Mouse (Mus musculus) lung, postnatal 36 days (tissue): ENCODE data around the gene Dtx1.
A peak's percentile ranks its signal among the peaks of the same experiment; 100 is the strongest.

Source experiments
- DNase-seq: peaks from one replicate; pipeline ENCODE4 v3.0.0; 2022; ENCODE audit warnings: mixed read lengths

Dtx1 gene

DNA sequence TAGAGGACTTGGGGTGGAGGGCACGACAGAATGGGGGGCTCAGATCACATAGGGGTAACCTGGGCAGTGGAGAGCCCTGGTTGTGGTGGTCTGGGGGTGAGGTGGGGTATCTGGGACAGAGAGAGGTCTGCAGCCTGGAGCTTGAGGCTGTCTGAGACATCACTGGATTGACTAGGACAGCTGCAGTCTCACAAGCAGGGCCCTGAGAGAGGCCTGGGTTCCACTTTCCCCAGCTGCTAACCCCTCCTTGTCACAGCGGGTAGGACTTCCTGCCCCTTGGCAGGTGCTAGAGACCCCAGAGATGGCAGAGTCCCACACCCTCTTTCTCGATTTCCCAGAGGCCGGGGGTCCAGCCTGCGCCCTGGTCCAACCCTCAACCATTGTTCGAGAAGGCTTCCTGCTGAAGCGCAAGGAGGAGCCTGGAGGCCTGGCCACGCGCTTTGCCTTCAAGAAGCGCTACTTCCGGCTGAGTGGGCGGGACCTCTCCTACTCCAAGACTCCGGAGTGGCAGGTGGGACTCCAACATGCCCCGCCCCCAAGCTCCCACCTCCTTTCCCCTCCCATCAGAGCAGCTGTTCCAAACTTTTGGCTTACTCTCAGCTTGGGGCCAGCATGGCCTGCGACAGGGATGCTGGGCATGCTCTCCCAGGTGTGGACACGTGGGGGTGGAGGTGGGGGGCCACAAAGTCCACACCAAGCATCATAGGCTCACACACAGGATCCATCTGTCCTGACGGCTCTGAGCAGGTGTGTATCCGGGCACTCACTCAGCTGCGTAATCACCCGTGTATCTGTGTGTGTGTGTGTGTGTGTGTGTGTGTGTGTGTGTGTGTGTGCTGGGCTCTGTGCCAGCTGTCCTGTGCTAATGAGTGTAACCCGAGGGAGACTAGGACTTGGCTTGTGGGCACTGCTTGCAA, 37.2 kb downstream of the Dtx1 start:
- no peak for DNase-seq

DNA sequence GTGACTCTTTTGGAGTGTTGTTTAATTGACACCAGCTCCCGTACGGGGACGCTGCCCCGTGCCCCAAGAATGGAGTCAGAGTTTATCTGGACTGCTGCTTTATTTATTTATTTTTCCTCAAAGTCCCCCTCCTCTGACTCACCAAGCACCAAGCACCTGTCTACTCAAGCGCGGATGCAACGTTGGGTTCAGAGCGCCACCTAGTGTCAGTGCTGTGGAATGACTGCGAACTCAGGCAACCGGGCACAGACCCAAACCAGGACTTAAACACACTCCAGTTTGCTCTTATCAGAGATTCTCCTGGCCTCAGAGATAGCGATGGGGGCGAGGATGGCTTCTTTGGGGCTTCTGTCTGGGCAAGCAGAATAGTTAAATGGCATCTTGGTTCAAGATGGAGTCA, 38.1 kb downstream of the Dtx1 start:
- DNase-seq, result peak; percentile 62

DNA sequence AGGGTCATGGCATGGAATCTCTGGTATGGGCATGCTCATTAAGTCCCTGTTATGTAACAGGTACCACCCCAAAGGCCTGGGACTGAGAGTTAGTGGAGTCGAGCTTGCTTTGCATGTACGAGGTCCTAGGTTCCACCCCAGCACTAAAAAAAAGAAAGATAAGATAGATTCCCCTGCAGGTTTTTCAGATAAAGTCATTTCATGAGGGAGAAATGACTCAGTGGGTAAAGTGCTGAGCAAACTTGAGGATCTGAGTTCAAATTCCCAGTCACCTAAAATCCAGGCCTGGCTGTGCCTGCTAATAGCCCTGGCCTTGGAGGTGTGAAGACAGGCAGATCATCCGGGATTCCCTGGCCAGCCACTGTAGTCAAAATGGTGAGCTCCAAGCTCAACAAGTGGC, 39.9 kb downstream of the Dtx1 start:
- DNase-seq, result no peak

DNA sequence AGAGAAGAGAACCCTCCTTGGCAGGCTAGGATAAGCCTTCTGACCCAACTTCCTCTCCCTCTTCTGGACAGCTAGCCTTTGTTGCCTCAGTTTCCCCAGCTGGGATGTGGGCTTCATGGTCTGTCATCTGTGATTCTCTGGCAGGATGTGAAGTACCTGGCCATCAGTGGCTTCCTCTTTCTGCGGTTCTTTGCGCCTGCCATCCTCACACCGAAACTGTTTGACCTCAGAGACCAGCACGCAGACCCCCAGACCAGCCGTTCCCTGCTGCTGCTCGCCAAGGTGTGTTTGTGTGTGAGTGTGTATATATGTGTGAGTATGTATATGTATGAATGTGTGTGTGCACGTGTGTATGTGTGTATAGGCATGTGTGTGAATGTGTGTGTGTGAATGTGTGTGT, 41.6 kb downstream of the Dtx1 start:
- DNase-seq, result no peak

DNA sequence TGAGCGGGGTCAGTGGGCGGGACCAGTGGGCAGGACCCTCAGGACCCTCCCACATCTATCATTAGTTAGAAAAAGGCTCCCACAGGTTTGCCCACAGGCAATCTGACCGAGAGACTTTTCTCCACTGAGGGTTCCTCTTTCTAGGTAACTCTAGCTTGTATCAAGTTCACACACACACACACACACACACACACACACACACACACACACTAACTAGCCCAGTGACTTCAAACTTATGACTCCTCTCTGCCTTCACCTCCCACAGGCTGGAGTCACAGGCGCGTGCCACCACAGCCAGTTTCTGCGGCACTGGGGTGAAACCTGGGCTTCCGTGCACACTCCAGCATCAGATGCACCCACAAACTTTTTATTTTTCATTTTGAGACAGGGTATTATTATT, 43.0 kb downstream of the Dtx1 start:
- DNase-seq, result no peak

DNA sequence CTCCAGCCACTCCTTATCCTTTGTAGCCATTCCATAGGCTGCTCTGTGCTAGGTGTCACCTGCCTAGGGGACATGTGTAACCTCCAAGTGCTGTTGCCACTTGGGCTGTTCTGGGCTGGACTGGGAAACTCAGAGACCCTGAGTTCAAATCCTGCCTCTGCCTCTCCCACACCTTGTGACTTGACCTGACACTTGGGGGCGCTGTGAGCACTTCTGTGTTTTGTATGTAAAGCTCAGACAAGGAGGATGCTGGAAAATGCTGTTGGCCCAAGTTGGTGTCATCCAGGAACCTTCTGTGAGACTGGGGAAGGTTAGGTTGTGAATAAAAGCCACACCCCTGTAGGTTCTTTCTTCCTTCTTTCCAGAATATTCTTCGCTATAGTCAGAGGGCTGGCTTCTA, 46.8 kb downstream of the Dtx1 start:
- no peak for DNase-seq

DNA sequence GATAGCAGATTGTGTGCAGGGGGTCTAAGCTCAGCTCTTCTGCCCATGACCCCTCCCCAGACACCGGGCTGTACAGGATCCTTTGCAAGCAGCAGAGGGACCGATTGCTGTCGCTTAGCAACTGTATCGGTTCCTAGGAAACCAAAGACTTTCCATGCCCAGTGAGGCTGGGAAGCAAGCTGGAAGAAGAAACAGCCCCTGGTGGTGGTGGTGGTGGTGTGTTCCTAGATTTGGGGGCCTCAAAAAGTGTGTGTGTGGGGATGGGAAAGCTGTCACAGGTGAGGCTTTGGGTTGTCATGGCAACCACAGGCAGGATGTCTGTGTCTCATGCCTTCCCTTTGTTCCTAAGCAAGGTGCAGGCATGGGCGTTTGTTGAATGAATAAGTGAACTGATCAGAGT, 50.9 kb downstream of the Dtx1 start:
- DNase-seq, result no peak

DNA sequence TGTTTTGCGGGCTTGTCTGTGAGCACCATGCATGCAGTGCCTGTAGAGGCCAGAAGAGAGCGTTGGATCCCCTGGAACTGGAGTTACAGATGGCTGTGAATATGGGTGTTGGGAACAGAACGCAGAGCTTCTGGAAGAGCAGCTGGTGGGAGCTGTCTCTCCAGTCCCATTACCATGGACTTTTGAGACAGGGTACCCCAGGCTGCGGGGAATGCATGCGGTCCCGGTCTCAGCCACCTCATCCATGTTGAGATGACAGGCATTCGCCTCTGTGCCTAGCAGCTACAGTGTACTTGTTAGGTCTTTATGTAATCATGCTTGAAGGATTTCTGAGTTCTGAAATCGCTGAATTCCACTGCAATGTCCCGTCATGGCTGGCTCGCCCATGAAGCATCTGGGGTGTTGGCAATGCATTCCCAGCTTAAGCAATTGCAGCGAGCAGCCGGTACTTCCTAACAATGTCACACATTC, 55.4 kb downstream of the Dtx1 start:
- peak; percentile 29 for DNase-seq

DNA sequence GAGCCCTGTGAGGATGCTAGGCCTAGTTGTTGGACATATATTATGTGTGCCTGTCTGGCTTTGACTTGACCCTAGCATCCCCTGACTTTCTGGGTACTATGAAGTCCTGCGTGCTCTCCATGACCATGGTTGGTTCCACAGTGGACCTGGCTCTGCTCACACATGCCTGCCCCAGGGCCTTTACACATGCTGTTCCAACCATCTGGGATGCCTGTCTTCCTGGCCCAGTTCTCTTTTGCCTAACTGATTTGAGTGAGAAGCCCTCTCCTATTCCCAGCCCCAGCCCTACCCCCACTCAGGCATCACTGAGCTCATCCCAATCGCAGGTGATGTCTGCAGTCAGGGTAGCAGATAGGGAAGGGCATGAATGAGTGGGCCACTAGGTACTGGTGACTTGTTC, 57.9 kb downstream of the Dtx1 start:
- no peak for DNase-seq

DNA sequence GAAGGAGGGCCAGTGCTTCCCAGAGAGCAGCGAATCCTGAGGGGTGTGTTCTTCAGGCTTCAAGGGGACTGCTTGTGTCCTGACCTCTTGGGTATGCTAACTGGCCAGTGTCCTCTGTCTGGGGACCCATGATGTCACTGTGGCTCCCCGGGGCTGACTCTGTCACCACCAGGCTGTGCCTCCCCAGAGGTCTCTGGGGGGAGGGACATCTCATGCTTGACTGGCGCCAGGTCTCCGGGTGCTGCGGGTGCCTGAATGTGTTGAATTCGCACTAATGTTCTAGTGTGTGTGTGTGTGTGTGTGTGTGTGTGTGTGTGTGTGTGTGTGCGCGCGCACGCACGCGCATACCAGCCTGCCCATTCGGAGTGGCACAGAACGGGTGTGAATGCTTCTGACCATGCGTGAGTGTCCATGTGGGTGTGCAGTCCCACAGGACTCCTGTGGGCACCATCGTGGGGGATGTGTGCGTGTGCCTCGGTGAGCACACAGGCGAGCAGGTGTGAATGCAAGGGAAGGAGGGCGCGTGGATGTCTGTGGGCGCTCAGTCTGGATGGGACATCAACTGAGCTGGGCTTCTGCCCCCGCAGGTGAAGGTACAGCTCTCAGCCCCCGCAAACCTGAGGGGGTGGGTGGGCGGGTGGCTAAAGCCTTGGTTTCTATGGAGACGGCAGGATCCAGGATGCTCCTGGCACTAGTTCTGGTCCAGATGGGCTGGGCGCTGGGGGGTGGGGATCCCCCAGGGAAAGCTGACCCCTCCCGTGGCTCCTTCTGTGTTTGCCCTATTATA, 58.6 kb downstream of the Dtx1 start:
- no peak for DNase-seq

DNA sequence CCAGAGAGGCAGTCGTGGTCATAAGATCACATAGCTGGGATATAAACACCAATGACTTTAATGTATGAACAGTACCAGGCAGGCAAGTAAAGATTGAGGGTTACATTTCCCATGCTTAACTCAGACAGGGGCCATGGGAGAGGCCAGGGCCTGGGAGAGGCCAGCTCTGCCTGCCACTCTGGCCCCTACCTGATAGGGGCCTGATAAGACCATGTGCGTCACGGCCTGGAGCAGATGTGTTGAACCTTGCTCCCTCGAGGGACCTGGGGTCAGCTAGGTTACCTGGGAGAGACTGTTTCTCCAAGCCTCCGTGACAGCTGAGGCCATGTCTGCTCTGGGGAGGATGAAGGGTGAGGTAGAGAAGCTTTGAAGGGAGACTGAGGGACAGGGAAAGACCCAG, 60.5 kb downstream of the Dtx1 start:
- DNase-seq, result no peak

DNA sequence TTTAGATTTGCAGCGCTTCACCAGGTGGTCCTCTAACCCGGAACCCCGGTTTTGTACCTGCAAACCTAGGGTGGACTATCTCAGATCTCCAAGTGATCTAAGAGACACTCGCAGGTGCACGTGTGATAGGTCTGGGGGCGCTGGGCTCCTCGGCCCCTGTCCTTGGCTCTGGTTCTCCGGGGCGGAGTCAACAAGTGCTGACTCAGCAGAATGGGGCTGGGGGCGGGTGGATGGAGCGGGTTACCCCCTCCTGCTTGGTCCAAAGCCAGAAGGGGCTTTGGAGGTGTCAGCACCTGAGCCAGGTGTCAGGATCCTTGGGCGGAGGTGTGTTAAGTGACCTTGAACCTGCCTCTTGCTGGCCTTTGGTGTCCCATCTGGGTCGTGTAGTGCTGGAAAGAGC, 61.8 kb downstream of the Dtx1 start:
- DNase-seq, result no peak

DNA sequence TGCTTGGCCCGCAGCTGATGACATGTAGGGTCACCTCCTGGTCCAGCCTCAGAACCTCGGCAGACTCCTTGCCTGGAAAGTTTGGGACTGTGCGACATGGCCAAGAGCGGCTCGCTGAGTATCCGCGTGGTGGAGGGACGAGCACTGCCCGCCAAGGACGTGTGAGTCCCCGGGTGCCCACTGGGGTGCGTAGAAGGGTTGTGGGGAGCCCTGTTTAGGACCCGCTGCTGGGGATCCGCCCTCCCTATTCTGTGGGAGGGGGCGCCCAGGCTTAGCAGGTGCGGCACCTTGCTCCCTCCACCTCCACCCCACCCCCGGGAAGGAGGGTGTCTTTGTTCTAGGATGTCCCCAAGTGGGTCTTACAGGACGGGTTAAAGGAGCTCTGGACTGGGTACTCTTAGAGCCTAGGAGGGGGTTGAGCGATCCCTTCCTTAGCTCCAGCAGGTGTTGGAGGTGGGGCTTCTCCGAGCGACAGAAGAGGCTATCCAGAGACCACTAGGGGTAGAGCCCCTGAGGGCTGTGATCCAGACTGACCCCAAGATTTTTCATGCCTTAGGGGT, 62.3 kb downstream of the Dtx1 start:
- no peak for DNase-seq

DNA sequence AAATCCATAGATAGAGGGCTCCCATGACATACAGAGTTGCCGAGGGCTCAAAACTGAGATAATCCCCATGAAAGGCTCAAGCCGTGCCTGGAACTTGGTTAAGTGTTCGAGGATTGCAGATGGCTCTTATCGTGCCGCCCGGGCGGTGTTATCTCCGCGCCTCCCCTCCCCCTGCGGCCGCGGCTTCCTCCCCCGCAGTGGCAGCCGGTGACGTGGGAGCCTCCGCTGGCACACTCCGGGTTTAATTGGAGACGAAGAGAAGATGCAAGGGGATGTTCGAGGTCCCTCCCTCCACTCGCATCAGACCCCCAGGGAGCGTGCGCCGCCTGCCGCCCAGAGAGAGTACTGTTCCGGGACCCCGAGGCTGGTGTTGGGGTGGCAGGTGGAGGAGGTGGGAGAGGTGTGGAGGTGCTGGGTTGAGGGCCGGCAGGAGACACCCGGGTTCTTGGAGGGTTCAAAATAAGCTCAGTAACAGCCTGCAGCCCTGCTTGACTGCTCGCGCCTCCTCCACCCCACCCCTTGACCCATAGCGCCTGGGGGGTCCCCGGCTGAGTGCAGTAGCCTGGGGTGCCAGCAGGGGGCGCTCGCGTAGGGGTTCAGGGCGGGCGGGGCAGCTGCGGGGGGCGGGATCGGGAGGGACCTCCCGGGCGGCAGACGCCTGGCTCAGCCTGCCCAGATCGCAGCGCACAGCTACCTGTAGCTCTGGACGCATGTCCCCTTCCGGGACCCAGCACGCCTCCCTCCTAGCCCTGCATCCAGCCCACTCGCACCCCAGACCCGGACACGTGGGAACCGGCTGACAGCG, 63.0 kb downstream of the Dtx1 start, which contains the start of gene Rasal1:
Gene Rasal1, plus strand, starts transcription at position 244 of the 805 bp plus-strand sequence.
- DNase-seq, result peak; percentile 24

DNA sequence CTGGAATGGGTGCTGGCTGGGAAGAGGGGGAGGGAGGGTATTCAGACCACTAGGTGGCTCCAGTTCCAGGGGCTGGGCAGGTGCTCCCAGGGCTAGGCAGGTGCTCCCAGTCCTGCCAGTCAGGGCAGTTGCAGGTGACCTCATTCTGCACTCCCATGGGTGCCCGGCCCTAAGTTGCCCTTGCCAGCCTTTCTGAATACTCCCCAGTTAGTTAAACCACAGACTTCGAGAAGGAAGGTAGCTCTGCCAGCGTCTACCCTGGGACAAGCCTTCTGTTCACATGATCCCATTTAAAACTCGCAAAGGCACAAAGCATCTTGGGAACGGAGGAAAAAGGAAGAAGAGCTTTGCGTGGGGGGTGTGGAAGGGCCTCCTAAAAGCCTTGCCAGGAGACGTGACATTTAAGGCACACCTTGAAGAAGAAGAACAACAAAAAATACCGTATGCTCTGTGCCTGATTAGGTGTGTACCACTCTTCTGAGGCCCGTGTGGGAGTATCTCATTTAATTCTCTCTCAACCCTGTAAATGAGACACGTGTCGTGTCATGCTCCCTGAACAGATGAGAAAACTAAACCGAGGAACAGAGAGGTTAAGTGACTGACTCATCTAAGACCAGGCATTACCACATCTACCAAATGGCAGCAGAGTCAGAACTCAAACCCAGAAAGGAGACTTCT, 63.8 kb downstream of the Dtx1 start:
- no peak for DNase-seq

DNA sequence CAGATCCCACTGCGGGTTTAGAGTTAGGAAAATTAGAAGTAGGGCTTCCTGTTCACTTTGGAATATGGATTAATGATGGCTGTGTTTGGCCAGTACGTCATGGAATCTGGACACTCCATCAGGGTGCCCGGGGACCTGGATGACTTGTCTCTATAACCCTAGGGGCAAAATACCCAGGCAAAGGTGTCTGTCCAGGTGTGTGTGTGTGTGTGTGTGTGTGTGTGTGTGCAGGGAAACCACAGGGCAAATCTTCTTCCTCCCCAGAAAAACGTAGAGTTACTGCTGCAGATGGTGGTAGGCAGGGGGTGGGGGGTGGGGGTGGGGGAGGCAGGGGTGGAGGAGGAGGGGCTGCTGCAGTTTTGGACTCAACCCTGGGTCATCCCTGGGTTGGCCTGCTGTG, 64.4 kb downstream of the Dtx1 start:
- no peak for DNase-seq

DNA sequence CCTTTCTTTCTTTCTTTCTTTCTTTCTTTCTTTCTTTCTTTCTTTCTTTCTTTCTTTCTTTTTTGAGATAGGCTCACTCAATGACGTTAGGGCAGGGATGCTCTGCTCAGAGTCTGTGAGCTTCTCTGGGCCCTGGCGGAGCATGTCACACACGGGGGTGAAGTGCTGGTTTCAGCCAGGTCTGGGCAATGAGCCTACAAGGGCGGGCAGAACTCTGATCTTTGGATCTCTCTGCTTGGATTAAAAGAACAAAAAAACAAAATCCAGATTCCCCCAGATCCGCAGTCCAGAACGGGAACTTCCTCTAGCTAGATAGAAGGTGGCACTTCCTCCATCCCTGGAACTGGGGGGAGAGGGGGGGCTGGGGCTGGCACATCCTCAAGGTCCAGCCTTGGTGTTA, 65.9 kb downstream of the Dtx1 start:
- no peak for DNase-seq

DNA sequence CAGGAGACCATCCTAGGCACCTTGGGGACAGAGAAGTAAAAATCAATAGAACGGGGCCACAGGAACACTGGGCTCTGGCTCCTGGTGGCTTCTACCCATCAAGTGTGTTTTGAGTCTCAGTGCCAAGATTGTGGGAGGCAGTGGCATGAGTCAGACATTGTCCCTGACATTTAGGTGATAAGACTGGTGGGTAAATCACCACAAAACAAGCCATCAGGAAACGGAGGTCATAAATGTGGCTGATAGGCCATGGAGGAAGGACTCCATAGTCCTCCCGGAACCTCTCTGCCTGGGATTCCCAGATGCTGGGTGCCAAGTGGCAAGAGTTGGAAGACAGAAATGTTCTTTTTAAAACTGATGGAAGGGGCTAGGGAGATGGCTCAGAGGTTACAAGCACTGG, 67.5 kb downstream of the Dtx1 start:
- DNase-seq, result no peak

DNA sequence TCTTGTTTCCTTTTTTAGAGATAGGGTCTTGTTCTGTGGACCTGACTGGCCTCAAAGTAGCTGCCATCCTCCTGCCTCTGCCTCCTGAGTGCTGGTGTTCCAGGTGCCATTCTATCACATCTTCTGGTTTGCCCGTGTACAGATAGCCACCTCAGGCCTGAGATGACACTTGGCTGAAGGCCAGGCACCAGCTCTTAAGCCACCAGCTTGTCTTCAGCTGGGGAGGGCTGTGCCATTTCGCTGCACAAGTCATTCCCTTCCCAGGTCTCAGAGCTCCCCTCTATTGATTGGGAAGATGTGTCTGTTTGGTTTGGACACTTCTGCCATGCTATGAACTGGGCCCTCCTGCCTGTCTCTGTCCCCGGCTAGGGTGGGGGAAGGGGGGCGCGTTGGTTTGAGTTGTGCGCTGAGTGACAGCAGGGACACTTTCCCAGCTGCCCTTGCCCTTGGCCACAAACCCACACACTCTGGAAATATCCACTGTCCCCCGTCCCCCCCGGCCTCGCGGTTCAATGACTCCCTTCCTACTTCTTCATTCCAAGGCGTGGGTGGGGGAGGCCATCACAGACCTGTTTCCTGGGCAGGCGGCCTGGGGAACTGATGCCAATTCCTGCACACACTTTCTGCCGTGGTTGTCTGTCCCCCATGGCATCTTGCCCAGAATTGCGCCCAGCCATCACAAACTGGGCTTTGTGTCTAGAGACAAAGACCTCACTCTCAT, 68.2 kb downstream of the Dtx1 start:
- DNase-seq, result peak; percentile 17

DNA sequence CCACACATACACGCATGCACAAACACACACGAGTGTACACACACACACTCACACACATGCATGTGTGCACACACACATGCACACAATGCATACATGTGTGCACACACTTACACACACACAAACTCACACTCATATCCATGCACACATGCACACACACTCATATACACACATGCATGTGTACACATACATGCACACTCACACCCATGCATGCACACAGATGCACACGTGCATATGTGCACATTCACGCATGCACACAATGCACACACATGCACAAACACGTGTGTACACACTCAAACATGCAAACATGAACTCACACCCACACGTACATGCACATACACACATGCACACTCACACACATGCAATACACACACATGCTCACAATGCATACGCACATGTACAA, 71.6 kb downstream of the Dtx1 start:
- DNase-seq, result no peak

DNA sequence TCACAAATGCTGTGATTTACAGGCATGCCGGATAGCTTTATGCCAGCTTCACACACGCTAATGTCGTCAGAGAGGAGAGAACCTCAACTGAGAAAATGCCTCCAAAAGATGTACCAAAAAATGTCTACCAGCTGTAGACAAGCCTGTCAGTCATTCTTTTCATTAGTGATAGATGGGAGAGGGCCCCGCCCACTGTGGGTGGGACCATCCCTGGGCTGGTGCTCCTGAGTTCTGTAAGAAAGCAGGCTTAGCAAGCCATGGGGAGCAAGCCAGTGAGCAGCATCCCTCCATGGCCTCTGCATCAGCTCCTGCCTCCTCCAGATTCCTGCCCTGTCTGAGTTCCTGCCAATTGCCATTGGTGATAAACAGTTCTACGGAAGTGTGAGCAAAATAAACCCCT, 76.1 kb downstream of the Dtx1 start:
- DNase-seq, result no peak

DNA sequence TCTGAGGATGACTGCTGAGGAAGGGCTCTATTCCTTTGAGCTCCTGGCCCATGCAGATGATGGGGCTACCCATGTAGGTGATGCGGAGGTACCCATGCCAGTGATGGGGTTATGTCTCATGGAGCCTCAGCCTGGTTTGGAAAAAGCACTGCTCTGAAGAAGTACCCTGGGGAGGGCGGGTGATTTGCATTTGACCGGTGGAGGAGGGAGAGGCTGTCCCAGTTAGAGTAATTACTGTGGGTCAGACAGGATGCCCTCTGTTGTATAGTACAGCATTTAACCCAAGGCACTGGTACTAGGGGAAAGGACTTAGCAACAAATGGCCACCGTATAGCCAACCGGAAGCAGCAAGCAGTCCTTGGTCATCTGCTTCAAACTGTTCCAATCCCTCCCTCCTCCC, 76.9 kb downstream of the Dtx1 start:
- DNase-seq, result no peak
